Mouse (Mus musculus) stomach, embryonic 16.5 days (tissue): ENCODE data around the gene Gm9736. TPM values are rescaled to one million over a fixed set of nuclear protein-coding genes. Genes with fewer than 3 reads are reported as not detected.
"Not testable (repeated sequence)": the region's sequence is repeated elsewhere in the genome, so short reads cannot be mapped to it uniquely, and the experiment has no call there.

Experiments
- ATAC-seq: fragments of 200-750 bp; cut with Nextera tagmentation; 2 replicates; pipeline ENCODE4 v1.8.0; 2017; ENCODE audit warnings: moderate number of reproducible peaks, moderate TSS enrichment; ENCODE audit not compliant: insufficient read depth, low FRiP score
- H3K27ac ChIP-seq: fragments of 300-500 bp; sonication (generic); 2 replicates; pipeline ENCODE4 v1.5.1; 2014; ENCODE audit warnings: low read length
- H3K27me3 ChIP-seq: fragments of 300-500 bp; sonication (generic); 2 replicates; pipeline ENCODE4 v1.6.1; 2014; ENCODE audit warnings: low read length, control low read depth, mixed read lengths; ENCODE audit not compliant: control insufficient read depth, insufficient read depth
- H3K36me3 ChIP-seq: fragments of 300-500 bp; sonication (generic); 2 replicates; pipeline ENCODE4 v1.6.1; 2014; ENCODE audit warnings: low read length; ENCODE audit not compliant: control insufficient read depth, insufficient read depth
- H3K4me1 ChIP-seq: fragments of 300-500 bp; sonication (generic); 2 replicates; pipeline ENCODE4 v1.6.1; 2014; ENCODE audit warnings: low read length, control low read depth, mixed read lengths; ENCODE audit not compliant: control insufficient read depth, insufficient read depth
- H3K4me2 ChIP-seq: fragments of 300-500 bp; sonication (generic); 2 replicates; pipeline ENCODE4 v1.6.1; 2014; ENCODE audit warnings: low read depth, low read length, mixed read lengths
- H3K4me3 ChIP-seq: fragments of 300-500 bp; sonication (generic); replicated peaks from 2 replicates; pipeline ENCODE4 v1.5.1; 2014; ENCODE audit warnings: mild to moderate bottlenecking, low read length
- H3K9ac ChIP-seq: fragments of 300-500 bp; sonication (generic); 2 replicates; pipeline ENCODE4 v1.6.1; 2014; ENCODE audit warnings: low read length
- H3K9me3 ChIP-seq: fragments of 300-500 bp; sonication (generic); replicated peaks from 2 replicates; pipeline ENCODE4 v1.6.1; 2016; ENCODE audit warnings: low read length, control low read depth; ENCODE audit not compliant: control insufficient read depth
- WGBS: fragments of 180-500 bp; shearing (Covaris S2); extraction: QIAGEN DNeasy Blood & Tissue Kit; methylation state at CpG from one replicate; pipeline ENCODE4 v1.1.7; 2014; 5-methylcytosine and 5-hydroxymethylcytosine counted together
- polyA plus RNA-seq: library from polyadenylated mRNA; unstranded; fragments of >200 nt; fragmentation: Nextera tagmentation; extraction: Ambion mirVana; gene quantifications from 2 replicates; pipeline ENCODE4 v1.2.1, GENCODE M21; 2015

Gm9736 gene
- polyA plus RNA-seq: not detected in 2 replicates

- WGBS: 87% methylated on average over 1 of the region's 1 CpGs
- H3K36me3 ChIP-seq, H3K4me2 ChIP-seq, H3K9ac ChIP-seq, H3K27me3 ChIP-seq, ATAC-seq, H3K9me3 ChIP-seq, H3K4me3 ChIP-seq, H3K4me1 ChIP-seq, H3K27ac ChIP-seq: not testable (repeated sequence)
Observed at GRCm38 (mm10) chr10:77751254-77751653, at the start of gene Gm9736. Gene Gm9736, minus strand, starts transcription at chr10:77751354.

- no peak for ATAC-seq
- WGBS: 62% methylated on average over 8 of the region's 8 CpGs
- H3K9ac ChIP-seq: no peak within 1 kb of the TSS
Observed at GRCm38 (mm10) chr10:77798921-77799508, 47.9 kb upstream of the Gm9736 start, which contains the start of gene Gm19668. Gene Gm19668, minus strand, starts transcription at chr10:77799133.

GRCm38 (mm10) chr10:77798164-77798920 is 47.2 kb upstream of the Gm9736 start:
- WGBS: 38% methylated on average over 3 of the region's 3 CpGs
- H3K9me3 ChIP-seq, ATAC-seq, H3K27me3 ChIP-seq, H3K4me2 ChIP-seq, H3K4me3 ChIP-seq, H3K36me3 ChIP-seq, H3K27ac ChIP-seq, H3K4me1 ChIP-seq, H3K9ac ChIP-seq: not testable (repeated sequence)

More at GRCm38 (mm10) chr10:77798921-77799508, 47.9 kb upstream of the Gm9736 start, which contains the start of gene Gm19668:
- Histone ChIP-seq H3K27me3 (no peaks in the 10 kb centered on the region), H3K27ac (no peak within 1 kb of the TSS), H3K9me3 (no peaks in the 10 kb centered on the region), H3K36me3 (no peaks in the 10 kb centered on the region), H3K4me3 (no peak within 1 kb of the TSS), H3K4me2 (no peak within 1 kb of the TSS), H3K4me1 (no peaks in the 10 kb centered on the region)

- H3K4me2 ChIP-seq: no peak overlapping the region
- no peaks in the 10 kb centered on the region for H3K27me3 ChIP-seq
- no peak overlapping the region for H3K27ac ChIP-seq
- no peaks in the 10 kb centered on the region for H3K4me1 ChIP-seq
- H3K36me3 ChIP-seq: no peaks in the 10 kb centered on the region
- no peak overlapping the region for H3K9ac ChIP-seq
- H3K9me3 ChIP-seq: no peaks in the 10 kb centered on the region
- no peak overlapping the region for H3K4me3 ChIP-seq
- 15% methylated on average over 3 of the region's 3 CpGs for WGBS
- ATAC-seq: no peak
Observed at GRCm38 (mm10) chr10:77797677-77798076, 46.5 kb upstream of the Gm9736 start.

- 66% methylated on average over 2 of the region's 2 CpGs for WGBS
Observed at GRCm38 (mm10) chr10:77794976-77795375, 43.8 kb upstream of the Gm9736 start, which contains the start of gene Gm9639. Gene Gm9639, minus strand, starts transcription at chr10:77795076.

GRCm38 (mm10) chr10:77788621-77789020 is 37.5 kb upstream of the Gm9736 start:
- Histone ChIP-seq H3K4me3 (no peak overlapping the region), H3K9me3 (no peaks in the 10 kb centered on the region)
- 71% methylated on average over 2 of the region's 2 CpGs for WGBS

More at GRCm38 (mm10) chr10:77794976-77795375, 43.8 kb upstream of the Gm9736 start, which contains the start of gene Gm9639:
- no peaks in the 10 kb centered on the region for H3K4me1 ChIP-seq
- H3K4me3 ChIP-seq: no peak within 1 kb of the TSS
- H3K27me3 ChIP-seq: no peaks in the 10 kb centered on the region
- H3K36me3 ChIP-seq: no peaks in the 10 kb centered on the region
- no peak within 1 kb of the TSS for H3K4me2 ChIP-seq
- no peaks in the 10 kb centered on the region for H3K9me3 ChIP-seq
- no peak within 1 kb of the TSS for H3K27ac ChIP-seq
- no peak within 1 kb of the TSS for H3K9ac ChIP-seq
- ATAC-seq: no peak

GRCm38 (mm10) chr10:77787876-77788275 is 36.7 kb upstream of the Gm9736 start, which contains the start of gene Gm7137:
Gene Gm7137, minus strand, starts transcription at chr10:77788200.
- H3K9me3 ChIP-seq, ATAC-seq, H3K9ac ChIP-seq, H3K27me3 ChIP-seq, H3K4me1 ChIP-seq, H3K4me3 ChIP-seq, H3K27ac ChIP-seq, H3K4me2 ChIP-seq, H3K36me3 ChIP-seq: not testable (repeated sequence)
- WGBS: 57% methylated on average over 1 of the region's 1 CpGs

More at GRCm38 (mm10) chr10:77788621-77789020, 37.5 kb upstream of the Gm9736 start:
- no peak overlapping the region for H3K9ac ChIP-seq
- no peaks in the 10 kb centered on the region for H3K27me3 ChIP-seq
- no peak overlapping the region for H3K4me2 ChIP-seq
- no peaks in the 10 kb centered on the region for H3K36me3 ChIP-seq
- no peaks in the 10 kb centered on the region for H3K4me1 ChIP-seq
- no peak overlapping the region for H3K27ac ChIP-seq
- ATAC-seq: no peak

GRCm38 (mm10) chr10:77783396-77783795 is 32.2 kb upstream of the Gm9736 start:
- 80% methylated on average over 1 of the region's 3 CpGs for WGBS
- H3K27ac ChIP-seq, H3K4me1 ChIP-seq, H3K27me3 ChIP-seq, H3K4me3 ChIP-seq, H3K4me2 ChIP-seq, H3K9me3 ChIP-seq, ATAC-seq, H3K36me3 ChIP-seq, H3K9ac ChIP-seq: not testable (repeated sequence)

- H3K27me3 ChIP-seq, ATAC-seq: not testable (repeated sequence)
Observed at GRCm38 (mm10) chr10:77782442-77782841, 31.3 kb upstream of the Gm9736 start, which contains the start of gene Gm3250. Gene Gm3250, minus strand, starts transcription at chr10:77782542.

More at GRCm38 (mm10) chr10:77782442-77782841, 31.3 kb upstream of the Gm9736 start, which contains the start of gene Gm3250:
- H3K9ac ChIP-seq, H3K4me3 ChIP-seq, H3K4me2 ChIP-seq, H3K27ac ChIP-seq, H3K4me1 ChIP-seq, H3K36me3 ChIP-seq, H3K9me3 ChIP-seq: not testable (repeated sequence)
- WGBS: no CpG with 5 or more reads among the region's 1 CpGs
